Mouse (Mus musculus): ENCODE data around the gene Eif4e3. TPM values are rescaled to one million over a fixed set of nuclear protein-coding genes. Genes with fewer than 3 reads are reported as not detected.

Eif4e3 gene
- polyA plus RNA-seq, 1 experiment from 2014 or later, result 26.6 TPM

DNA sequence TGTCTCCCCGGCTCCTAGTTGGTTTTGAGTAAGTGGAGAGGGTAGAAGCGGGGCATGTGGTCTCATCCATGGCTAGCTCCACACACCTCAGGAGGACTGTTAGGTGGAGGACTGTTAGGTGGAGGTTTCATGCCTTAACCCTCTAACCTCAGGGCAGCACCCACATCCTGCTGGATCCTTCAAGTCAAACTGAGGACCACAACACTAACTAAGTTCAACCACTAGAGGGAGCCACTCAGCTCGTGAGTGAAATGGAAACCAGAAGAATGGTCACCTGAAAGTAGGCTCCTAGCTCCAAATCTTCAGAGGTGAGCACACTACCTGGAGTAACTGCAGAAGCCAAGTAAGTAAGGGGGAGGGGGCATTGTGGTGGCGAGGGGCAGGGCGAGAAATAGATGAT is 18.3 kb upstream of the Eif4e3 start:
- no peak overlapping the region for H3K4me2 ChIP-seq
- no peak overlapping the region for H3K4me3 ChIP-seq
- WGBS, result 60% methylated on average over 5 of the region's 5 CpGs
- H3K27me3 ChIP-seq, result peaks cover 4% of the 10 kb centered on the region; the same call in 1 of the 2 replicates
- ATAC-seq (ENCODE audit: borderline replicate concordance, extremely low read depth, low FRiP score, low TSS enrichment), result no peak
- no peak overlapping the region for H3K9ac ChIP-seq
- H3K36me3 ChIP-seq, result no peaks in the 10 kb centered on the region
- H3K9me3 ChIP-seq, result no peaks in the 10 kb centered on the region
- H3K27ac ChIP-seq, result no peak overlapping the region
- H3K4me1 ChIP-seq, result no peaks in the 10 kb centered on the region

DNA sequence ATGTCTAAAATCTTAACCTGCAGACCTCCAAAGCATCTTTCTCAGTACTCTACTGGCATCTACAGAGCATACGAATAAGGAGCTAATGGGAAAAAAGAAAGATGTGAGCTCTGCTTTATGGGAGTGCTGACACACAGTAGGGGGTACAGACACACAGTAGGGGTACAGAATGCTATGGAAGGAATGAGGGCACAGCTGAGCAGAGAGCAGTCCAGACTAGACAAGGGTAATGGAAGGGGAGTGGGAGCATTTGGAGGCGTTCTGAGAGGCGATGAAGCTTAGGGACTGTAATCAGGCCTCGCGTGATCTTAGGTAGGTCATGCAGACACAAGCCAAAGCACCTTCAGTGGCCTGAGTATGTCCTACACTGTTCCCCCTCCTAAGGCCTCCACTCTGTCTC is 17.4 kb upstream of the Eif4e3 start:
- H3K27me3 ChIP-seq, result no peaks in the 10 kb centered on the region
- 90% methylated on average over 5 of the region's 5 CpGs for WGBS
- H3K9ac ChIP-seq, result no peak overlapping the region
- no peak for ATAC-seq (ENCODE audit: borderline replicate concordance, extremely low read depth, low FRiP score, low TSS enrichment)
- H3K9me3 ChIP-seq, result no peaks in the 10 kb centered on the region
- H3K27ac ChIP-seq, result no peak overlapping the region
- no peaks in the 10 kb centered on the region for H3K36me3 ChIP-seq
- no peak overlapping the region for H3K4me3 ChIP-seq
- no peaks in the 10 kb centered on the region for H3K4me1 ChIP-seq
- H3K4me2 ChIP-seq, result no peak overlapping the region

DNA sequence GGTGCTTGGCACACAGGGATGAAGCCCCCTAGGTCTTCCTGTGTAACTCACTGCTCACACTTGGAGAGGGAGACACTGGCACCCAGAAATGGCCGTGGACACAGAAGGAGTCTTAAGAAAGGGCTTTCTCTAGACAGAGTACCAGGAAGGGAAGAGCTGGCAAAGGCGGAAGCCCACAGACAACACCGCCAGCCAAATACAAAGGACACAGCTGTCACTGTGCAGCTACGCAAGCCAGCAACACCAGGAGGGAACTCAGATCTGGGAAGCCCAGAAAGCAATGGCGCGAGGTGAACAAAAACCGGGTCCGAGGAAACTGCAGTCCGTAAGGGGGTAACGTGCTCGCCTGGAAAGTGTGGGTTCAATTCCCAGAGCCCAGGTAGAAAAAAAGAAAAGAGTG is 11.5 kb upstream of the Eif4e3 start:
- Histone ChIP-seq H3K4me3 (no peak overlapping the region), H3K9ac (no peak overlapping the region), H3K27me3 (no peaks in the 10 kb centered on the region), H3K4me2 (no peak overlapping the region), H3K27ac (no peak overlapping the region), H3K4me1 (no peaks in the 10 kb centered on the region), H3K36me3 (no peaks in the 10 kb centered on the region), H3K9me3 (no peaks in the 10 kb centered on the region)
- no peak for ATAC-seq (ENCODE audit: borderline replicate concordance, extremely low read depth, low FRiP score, low TSS enrichment)
- WGBS, result 74% methylated on average over 11 of the region's 11 CpGs

DNA sequence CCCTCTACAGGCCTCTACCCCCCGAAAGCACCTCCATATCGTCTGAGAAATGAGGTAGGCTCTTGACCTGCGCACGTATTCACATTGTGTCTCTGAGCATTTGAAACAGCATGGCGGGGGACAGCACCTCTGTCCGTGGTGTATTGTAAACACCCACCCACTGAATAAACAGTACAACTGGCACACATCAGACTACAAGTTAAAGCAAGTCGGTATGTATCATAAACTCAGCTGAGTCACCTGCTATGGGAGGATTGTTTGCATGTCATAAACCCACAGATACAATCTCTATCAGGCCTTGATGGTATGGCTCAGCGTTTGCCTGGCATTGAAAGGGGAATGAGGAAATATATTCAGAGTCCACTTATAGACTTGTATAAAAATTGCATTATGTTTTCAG is 10.8 kb upstream of the Eif4e3 start:
- Histone ChIP-seq H3K36me3 (no peaks in the 10 kb centered on the region), H3K4me3 (no peak overlapping the region), H3K9me3 (no peaks in the 10 kb centered on the region), H3K27me3 (no peaks in the 10 kb centered on the region), H3K9ac (no peak overlapping the region), H3K4me1 (no peaks in the 10 kb centered on the region), H3K27ac (no peak overlapping the region), H3K4me2 (no peak overlapping the region)
- ATAC-seq (ENCODE audit: borderline replicate concordance, extremely low read depth, low FRiP score, low TSS enrichment), result no peak
- WGBS, result 69% methylated on average over 8 of the region's 8 CpGs

DNA sequence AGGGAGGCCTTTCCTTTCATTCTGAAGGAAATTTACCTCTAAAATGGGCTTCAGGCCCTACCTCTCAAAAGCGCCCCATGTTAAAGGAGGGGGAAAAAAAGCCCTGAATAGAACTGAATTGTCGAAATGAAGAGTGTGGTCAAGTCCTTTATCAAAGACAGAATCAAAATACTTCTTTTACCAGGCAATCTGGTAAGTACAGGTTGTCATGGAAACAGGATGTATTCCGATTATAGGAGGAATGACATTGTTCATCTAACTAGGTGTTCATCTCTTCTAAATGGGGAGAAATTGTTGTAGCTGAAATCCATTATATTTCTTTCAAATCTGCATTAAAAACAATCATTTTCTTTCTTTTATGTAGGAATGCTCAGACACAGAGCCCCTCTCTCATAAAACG is 7.9 kb upstream of the Eif4e3 start:
- Histone ChIP-seq H3K36me3 (no peaks in the 10 kb centered on the region), H3K4me3 (no peak overlapping the region), H3K9me3 (no peaks in the 10 kb centered on the region), H3K4me1 (0 out of 2 replicates have a peak, but pooled peaks cover 3% of the 10 kb centered on the region), H3K27ac (no peak overlapping the region), H3K9ac (no peak overlapping the region), H3K27me3 (no peaks in the 10 kb centered on the region), H3K4me2 (no peak overlapping the region)
- no peak for ATAC-seq (ENCODE audit: borderline replicate concordance, extremely low read depth, low FRiP score, low TSS enrichment)
- WGBS, result 68% methylated on average over 4 of the region's 4 CpGs

DNA sequence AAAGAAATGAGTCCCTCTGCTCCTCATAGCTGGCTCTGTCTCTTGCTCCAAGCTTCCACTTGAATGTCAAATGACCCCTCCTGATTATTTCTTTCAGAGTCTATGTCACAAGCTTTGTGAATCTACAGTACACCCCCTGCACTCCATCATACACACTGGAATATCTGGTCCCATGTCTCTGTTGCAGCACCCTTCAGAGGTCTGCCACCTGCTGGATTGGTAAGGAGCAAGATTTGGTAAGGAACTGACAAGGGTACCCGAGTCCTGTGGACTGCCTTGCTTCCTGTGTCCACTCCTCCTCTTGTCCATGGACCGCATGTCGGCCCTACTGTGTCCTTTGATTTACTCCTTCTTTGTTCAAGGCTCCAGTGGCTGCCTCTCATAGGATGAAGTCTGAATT is 5.2 kb upstream of the Eif4e3 start:
- no peaks in the 10 kb centered on the region for H3K9me3 ChIP-seq
- H3K9ac ChIP-seq, result no peak overlapping the region
- ATAC-seq (ENCODE audit: borderline replicate concordance, extremely low read depth, low FRiP score, low TSS enrichment), result no peak

DNA sequence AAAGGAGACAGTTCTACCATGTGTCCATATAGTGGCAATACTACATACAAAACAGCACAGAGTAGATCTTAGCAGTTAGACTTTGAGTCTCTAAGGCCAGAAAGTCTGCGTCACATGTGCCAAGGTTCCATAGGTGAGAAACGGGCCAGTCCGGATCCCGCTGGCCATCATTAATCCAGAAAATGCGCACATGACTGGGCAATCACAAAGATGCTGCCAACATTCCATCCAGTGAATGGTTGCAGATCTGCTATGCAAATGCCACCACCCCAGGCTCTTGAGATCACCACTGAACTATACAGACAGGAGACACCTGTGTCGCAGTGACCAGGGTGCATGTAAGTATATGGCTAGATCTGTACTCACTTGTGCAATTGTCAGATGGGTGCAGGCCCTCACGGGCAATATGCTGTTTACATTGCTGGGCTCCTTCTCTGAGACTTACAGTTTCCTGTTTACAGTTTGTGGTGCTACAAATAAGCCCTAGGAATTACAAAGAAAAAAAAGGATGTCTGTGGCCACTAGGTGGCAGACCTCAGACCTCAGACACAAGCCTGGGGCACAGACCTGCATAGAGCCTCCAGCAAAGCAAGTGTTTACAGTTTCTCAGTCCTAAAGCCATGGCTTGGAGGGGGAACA is 4.0 kb upstream of the Eif4e3 start:
- 76% methylated on average over 7 of the region's 7 CpGs for WGBS
- no peak; the same call in 1 of the 2 replicates for ATAC-seq (ENCODE audit: borderline replicate concordance, extremely low read depth, low FRiP score, low TSS enrichment)
- H3K36me3 ChIP-seq, result no peaks in the 10 kb centered on the region
- no peaks in the 10 kb centered on the region for H3K27me3 ChIP-seq
- peaks cover 12% of the 10 kb centered on the region for H3K4me1 ChIP-seq
- H3K27ac ChIP-seq, result no peak overlapping the region
- no peak overlapping the region for H3K9ac ChIP-seq
- H3K4me3 ChIP-seq, result no peak overlapping the region
- H3K4me2 ChIP-seq, result no peak overlapping the region
- no peaks in the 10 kb centered on the region for H3K9me3 ChIP-seq

More for the DNA sequence above, 5.2 kb upstream of the Eif4e3 start:
- Histone ChIP-seq H3K27me3 (no peaks in the 10 kb centered on the region), H3K4me1 (peaks cover 12% of the 10 kb centered on the region), H3K4me2 (no peak overlapping the region), H3K4me3 (no peak overlapping the region), H3K27ac (no peak overlapping the region), H3K36me3 (no peaks in the 10 kb centered on the region)
- 54% methylated on average over 3 of the region's 3 CpGs for WGBS

DNA sequence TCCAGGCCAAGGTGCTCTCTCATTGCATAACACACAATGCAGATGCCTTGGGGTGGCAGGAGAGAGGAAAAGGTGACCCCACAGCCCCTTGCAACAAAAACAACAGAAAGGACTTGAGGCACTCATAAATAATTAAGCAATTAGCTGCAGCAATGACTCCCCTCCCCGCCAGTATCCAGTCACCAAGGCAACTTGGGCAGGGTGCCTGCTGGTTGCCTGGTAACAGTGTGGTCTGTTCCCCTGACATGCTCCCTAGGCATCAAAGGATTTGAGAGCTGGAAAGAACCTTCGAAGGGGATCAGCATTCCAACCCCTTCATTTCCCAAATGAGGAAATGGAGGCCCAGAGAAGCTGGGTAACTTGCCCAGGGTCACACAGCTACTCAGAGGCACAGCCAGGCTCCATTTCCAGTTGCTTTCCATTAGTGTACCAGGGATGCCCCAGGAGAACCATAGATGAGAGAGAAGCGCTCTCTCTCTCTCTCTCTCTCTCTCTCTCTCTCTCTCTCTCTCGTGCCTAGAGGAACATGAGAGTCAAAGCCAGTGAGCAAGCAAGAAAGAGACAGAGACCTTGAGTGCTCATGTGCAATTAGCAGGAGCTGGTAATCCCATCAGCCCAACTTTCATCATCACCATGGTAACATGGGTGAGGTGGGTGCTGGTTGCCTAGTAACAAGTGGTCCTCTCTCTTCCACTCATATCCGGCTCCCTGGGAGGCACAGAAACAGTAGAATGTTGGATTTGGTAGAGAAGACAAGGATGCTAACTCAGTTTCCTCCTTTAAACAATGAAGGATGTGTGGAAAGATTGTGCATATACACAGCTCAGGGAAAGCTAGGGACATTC is 3.1 kb upstream of the Eif4e3 start:
- Histone ChIP-seq H3K4me3 (no peak overlapping the region), H3K27me3 (no peaks in the 10 kb centered on the region), H3K9me3 (no peaks in the 10 kb centered on the region), H3K4me1 (peaks cover 16% of the 10 kb centered on the region), H3K27ac (no peak overlapping the region), H3K4me2 (no peak overlapping the region), H3K9ac (no peak overlapping the region), H3K36me3 (no peaks in the 10 kb centered on the region)
- 39% methylated on average over 5 of the region's 5 CpGs for WGBS
- ATAC-seq (ENCODE audit: borderline replicate concordance, extremely low read depth, low FRiP score, low TSS enrichment), result no peak

DNA sequence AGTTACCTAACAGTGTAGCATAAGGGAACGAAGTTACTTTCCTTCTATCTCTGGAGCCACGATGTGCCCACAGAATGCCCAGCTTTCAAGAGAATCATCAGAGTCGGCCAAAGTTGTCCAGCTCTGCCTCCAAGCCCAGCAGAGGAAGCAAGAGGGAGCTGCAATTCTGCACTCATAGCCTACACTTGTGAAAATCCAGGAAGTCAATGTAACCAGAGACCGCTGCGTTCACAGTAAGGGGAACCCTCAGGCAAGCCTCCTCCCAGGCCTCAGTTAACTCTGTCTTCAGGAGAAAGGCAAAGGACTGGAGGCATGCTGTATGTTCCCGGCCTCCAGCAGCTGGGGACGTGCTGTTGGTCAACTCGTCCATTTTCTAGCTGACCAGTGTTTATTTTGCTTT is 719 bp upstream of the Eif4e3 start:
- WGBS, result 30% methylated on average over 8 of the region's 8 CpGs
- Histone ChIP-seq H3K27ac (peak overlapping the region; percentile 8), H3K4me1 (peaks cover 16% of the 10 kb centered on the region), H3K4me3 (peak overlapping the region; percentile 83), H3K9ac (peak overlapping the region; percentile 75; the same call in 1 of the 2 replicates), H3K36me3 (no peaks in the 10 kb centered on the region), H3K4me2 (peak overlapping the region; percentile 87), H3K27me3 (no peaks in the 10 kb centered on the region), H3K9me3 (no peaks in the 10 kb centered on the region)
- ATAC-seq (ENCODE audit: borderline replicate concordance, extremely low read depth, low FRiP score, low TSS enrichment), result no peak

DNA sequence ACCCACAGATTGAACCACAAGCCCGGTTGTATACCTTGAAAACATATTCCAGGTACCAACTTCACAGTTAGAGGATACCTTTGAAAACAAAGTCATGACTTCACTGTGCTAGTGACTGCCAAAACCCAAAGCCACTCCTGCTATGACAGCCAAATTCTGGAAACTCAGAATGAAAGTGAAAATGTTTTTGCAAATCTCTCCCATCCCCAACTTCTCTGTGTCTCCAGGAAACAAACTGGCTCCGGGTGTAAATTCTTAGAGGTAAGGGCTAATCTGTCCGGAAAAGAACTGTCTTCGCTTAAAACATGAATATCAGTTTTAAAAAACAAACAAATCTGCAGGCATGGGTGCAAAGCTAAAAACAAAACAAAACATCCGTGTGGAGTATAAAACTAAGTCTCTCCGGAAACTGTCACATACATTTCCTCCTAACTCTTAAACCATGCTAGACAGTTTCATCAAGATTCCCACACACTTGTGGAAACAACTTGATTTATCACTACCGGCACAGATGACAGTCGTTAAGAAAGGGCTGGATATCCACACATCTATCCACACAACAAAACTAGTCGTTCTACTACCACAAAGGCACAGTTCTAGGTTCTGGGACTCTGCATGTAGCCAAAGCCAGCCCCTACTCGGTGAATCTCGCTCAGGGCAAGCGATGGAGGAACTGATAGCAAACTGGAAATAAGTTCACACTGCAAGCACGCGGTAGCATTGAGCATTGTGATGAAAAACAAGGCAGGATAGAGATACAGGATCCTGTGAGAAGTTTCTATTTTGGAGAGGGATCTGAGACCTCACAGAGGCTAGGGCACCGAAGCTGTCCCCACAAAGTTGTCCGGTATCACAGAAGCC is 884 bp downstream of the Eif4e3 start:
- Histone ChIP-seq H3K9me3 (no peaks in the 10 kb centered on the region), H3K36me3 (no peaks in the 10 kb centered on the region), H3K4me3 (peak overlapping the region; percentile 83), H3K4me2 (peak overlapping the region; percentile 87), H3K27ac (peak overlapping the region; percentile 77), H3K9ac (peak overlapping the region; percentile 75), H3K27me3 (no peaks in the 10 kb centered on the region), H3K4me1 (peaks cover 25% of the 10 kb centered on the region)
- WGBS, result 15% methylated on average over 16 of the region's 16 CpGs
- no peak for ATAC-seq (ENCODE audit: borderline replicate concordance, extremely low read depth, low FRiP score, low TSS enrichment)

DNA sequence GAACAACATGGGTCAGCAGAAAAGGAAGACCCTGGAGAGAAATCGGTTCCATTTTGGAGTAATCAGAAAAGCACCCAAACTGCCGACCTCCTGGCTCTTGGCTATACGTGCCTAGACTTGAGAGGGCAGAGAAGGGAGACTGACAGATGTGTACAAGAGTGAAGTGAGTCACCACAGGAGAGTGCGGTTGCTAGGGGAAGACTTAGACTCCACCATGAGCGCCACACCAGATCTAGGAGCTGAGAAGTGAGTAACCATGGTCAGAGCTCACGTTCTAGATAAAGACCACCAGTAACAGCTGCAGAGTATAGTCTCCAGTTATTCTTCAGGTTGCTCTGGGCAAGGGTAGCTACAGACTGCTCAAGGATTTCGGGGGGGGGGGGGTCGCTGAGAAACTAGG is 3.3 kb downstream of the Eif4e3 start:
- 77% methylated on average over 8 of the region's 8 CpGs for WGBS
- ATAC-seq (ENCODE audit: borderline replicate concordance, extremely low read depth, low FRiP score, low TSS enrichment), result no peak
- H3K36me3 ChIP-seq, result no peaks in the 10 kb centered on the region

More for the DNA sequence above, 3.3 kb downstream of the Eif4e3 start:
- Histone ChIP-seq H3K9ac (no peak overlapping the region), H3K27ac (no peak overlapping the region), H3K4me1 (peaks cover 31% of the 10 kb centered on the region), H3K4me2 (no peak overlapping the region), H3K27me3 (no peaks in the 10 kb centered on the region), H3K4me3 (no peak overlapping the region), H3K9me3 (no peaks in the 10 kb centered on the region)

Measured in lung, embryonic 15.5 days (tissue).